Mouse (Mus musculus) cerebellum, adult 11 months (tissue): ENCODE data around the gene Smim1.
A peak's percentile ranks its signal among the peaks of the same experiment; 100 is the strongest.

Experiments
- DNase-seq: peaks from one replicate; pipeline ENCODE4 v3.0.0; 2022

The Smim1 gene

DNA sequence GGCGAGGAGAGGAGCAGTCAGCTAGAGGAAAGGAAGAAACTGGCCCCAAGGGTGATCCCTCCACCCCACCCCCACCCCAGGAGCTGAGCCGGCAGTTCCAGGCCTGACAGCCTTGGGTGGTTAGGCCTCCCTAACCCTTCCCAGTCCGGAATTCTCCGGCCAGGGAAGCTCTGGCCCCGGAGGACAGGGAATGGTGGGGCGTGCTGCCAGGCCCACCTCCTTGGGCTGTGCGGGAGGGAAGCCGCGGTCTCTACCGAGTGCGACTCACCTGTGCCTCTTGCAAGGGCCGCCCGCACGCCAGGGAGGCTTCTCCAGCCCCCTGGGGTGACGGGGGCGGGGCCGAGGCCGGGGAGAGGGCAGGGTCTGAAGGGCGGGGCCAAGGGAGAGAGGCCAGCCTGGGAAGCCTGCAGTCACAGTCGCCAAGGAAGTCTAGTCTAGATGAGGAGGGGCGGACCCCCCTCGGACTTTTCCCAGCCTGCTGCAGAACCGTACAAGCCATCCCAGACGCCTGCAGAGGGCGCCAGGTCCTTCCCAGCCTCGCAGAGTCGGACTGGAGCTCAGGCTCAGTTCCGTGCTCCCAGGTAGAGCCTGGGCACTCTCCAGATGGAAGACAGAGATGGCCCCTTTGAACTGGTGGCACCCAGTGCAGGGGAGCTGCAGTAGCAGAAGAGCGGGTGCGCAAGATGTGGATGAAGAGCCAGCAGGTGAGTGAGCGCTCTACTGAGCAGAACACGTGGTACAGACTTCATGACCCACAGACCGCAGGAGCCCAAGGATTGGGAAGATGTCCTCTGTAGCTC, at the start of gene Smim1:
Gene Smim1, minus strand, starts transcription at position 590 of the 800 bp plus-strand sequence.
- DNase-seq = peak; percentile 47

DNA sequence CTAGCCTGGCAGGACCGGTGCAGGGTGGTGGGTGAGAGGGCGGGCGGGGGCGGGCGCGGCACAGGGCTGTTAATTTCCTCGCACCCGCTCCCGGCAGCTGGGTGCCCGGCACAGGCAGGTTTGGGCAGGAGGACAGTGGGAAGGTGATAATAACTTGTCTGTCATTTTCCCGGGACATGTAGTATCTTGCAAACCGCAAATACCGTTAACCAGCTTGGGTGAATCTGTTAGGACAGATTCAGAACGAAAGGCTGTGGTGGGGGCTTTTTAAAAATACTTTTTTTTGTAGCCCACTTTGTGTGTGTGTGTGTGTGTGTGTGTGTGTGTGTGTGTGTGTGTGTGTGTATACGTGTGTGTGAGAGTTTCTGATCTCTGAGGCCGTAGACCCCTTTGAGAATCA, 45.9 kb upstream of the Smim1 start:
- DNase-seq = no peak

DNA sequence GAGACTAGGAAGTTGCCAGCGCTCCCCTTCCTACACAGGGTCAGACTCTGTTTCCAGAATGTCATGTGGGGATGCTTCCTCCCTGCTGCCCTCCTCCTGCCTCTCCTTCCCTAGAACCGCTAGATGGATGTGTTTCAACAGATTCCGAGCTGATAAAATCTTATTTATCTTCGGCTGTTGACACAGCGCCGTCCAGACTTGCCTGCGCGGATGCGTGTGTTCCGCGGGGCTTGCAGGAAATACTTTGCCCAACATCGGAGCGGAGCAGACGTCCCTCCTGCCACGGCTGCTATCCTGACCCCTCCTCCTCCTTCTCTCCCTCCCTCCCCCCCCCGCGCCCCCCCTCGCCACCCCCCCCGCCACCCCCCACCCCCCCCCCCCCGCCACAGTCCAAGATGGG, 45.5 kb upstream of the Smim1 start:
- DNase-seq = no peak

DNA sequence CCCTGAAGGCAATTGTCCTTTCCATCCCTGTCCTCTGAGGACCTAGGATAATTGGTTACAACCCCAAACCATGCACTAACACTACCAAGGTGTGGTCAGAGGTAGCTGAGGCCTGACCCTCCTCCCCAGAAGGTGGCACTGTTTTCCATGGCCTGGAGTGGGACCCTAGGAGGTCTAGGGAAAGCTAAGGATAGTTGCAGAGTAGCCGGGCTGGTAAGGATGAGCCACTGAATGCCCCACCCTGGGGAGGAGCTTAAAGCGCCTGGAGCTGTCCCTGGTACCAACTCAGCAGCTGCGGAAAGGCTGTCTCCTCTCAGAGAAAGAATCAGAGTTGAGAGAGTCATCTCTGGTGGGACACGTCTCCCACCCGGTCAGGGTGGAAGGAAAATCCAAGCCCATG, 44.9 kb upstream of the Smim1 start:
- peak; percentile 16 for DNase-seq

DNA sequence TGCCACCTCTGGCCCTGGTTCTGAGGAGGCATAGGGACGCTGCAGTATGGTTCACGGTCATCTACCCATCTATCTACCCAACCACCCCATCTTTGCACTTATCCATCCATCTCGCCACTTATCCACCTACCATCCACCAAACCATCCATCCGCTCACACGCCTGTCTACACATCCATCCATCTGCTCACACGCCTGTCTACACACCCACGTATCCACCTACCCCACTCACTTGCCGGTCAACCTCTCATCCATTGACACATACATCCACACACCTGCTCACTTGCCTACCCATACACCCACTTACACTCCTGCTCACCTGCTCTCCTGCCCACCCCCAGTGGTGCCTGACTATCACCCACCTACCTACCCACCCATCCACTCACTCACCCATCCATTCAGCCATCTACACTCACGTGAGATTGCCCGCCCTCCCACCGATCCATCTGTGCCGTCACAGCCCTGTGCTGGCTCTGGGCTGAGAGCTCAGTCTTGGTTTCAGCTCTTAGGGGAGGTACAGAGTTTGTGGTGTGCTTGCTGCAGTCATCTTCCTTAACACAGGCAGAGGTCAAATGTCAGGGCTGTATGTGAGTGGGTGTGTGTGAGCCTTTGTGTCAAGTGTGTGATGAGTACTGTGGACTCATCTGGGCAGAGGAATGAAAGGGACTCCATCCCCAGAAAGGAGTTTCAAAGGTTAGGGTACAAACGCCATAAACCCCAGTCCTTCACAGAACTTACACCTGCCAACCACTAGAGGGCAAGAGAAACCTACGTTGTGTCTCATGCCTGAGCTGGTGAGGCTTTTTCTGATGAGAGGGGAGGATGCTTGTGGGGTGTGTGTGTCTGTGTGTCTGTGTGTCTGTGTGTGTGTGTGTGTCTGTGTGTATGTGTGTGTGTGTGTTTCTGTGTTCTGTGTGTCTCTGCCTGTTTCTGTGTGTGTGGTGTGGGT, 39.1 kb upstream of the Smim1 start:
- no peak for DNase-seq

DNA sequence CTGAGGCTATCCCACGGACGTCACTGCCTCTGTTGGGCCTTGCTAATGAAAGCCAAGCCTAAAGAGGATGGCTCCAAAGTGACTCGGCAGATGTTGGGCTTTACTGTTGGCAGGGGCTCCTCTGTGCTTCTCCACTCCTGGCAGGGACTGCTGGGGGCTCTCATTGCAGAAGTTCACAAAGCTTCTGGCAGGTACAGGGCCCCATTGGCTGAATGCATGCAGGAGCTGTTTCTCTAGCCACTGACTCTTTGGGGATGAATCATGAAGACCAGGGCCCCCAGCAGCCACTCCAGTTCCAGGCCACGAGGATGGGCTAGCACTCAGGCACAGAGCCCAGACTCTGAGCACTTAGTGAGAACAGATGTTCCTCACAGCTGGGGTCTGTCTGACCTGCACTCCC, 31.7 kb upstream of the Smim1 start:
- DNase-seq = no peak

DNA sequence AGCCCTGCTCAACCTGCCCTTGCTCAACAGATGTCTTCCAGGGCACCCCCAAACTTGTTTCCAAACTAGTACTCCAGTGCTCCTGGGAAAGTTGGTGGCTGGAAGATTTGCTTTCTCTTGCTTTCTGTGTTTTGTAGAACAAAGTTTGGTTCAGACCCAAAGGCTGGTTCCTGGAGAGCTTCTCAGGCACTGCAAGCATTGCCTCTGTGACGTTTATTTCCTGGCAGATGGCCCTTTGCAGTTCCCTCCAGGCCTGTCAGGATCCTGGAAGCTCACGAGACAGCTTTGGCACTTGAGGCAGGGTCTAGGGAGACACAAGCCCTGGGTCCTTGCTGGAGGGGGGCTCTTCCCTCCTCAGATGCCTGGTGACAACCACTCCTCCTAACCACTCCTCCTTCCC, 30.6 kb upstream of the Smim1 start:
- no peak for DNase-seq

DNA sequence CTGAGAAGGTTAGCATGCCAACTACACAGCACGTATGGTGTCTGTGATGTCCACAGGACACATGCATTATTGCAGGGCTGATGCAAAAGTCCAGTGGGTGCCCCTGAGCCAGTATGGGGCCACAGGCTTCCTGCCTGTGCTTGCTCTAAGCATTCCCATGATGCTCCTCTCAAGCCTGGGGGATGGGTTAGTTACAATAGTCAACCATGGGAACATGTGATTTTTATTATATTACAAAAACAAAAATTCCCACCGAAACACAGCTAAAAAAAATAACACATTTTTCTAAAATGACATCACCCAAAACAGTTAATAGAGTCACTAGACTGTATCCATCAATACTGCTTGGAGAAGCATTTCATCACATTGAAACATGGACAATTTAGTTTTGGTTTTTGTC, 30.0 kb upstream of the Smim1 start:
- DNase-seq = no peak

DNA sequence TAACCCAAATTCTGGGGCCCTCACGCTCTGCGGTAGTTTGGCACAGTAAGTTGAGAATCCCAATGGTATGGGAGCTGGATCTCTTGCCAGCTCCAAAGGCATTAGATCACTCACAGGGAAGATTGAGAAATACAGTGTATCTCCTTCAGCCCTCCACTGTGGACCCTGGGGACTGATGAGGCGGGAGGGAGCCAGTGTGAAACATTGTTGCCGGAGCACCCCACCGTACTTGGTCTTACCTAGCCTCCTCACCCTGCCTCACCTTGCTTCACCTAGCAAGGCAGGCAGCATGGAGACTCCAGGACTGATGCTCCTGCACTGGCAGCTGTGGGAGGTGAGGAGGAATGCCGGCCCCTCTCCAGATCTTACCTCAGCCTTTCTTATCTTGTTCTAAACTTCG, 29.5 kb upstream of the Smim1 start:
- no peak for DNase-seq

DNA sequence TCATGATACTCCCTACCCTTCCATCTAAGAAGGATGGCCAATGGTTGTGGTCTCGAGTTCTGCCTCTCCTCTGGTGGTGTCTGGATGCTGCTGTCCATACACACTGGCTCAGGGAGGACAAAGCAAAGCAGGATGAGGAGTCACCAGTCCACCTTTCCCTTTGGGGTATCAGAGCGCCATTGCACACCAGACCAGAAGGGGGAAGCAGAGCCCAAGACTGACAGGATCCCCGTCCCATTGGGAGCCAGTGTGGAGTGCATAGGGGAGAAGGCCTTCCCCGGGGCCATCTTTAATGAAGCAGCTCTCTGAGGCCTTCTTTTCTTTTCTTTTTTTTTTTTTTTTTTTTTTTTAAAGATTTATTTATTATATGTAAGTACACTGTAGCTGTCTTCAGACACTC, 27.0 kb upstream of the Smim1 start:
- no peak for DNase-seq

DNA sequence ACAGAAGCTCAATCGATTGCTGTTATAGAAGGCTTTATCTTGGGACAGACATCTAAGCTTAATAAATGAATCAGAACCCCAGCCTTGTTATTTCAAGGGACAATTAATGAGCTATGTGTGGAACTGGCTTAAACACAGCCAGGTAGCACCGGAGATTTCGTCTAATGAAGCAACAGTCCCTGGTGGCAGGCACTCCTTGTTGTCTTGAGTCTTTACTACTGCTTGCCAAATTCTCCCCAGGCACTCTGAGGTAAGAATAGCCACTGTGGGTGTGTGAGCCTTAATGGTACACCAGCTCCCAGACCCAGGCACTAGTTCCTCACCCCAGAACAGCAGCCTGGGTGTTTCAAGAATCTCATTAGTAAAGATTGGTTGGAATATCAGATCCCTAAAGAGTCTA, 25.4 kb upstream of the Smim1 start:
- no peak for DNase-seq

DNA sequence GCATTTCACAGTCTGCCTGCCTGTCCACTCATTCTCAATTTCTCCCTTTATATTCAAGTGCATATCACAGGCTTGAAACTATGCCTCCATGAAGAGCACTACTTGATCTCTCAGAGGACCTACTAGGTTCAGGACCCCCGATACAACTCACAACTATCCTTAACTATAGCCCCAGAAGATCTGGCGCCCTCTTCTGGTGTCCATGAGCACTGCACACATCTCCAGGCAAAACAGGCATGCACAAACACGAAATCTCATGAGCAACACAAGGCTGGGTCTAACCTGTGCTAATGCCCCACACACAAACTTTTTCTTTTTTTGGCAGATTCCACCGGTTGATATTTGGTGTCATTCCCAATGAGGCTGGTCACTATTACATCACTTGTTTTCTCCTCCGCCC, 19.8 kb upstream of the Smim1 start:
- no peak for DNase-seq

DNA sequence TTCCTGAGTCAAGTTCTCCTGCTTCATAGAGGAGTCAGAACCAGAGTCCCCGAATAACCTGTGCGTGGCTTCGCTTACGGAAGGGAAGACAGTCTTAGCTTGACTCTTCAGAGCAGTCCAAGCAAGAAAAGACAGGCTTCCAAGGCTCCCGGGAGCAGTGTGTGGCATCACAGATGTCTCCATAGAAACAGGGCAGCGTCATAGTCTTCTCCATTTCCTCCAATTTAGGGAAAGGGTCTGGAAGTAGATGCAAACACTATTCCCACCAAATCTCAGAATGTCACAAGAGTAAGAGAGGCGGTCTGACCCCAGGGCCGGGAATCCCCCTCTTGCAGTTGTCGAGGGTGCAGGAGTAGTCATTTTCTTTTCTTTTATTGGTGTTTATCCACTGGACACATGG, 16.5 kb upstream of the Smim1 start, which contains the start of gene Ccdc27:
Gene Ccdc27, minus strand, starts transcription at position 101 of the 400 bp plus-strand sequence.
- DNase-seq = no peak

DNA sequence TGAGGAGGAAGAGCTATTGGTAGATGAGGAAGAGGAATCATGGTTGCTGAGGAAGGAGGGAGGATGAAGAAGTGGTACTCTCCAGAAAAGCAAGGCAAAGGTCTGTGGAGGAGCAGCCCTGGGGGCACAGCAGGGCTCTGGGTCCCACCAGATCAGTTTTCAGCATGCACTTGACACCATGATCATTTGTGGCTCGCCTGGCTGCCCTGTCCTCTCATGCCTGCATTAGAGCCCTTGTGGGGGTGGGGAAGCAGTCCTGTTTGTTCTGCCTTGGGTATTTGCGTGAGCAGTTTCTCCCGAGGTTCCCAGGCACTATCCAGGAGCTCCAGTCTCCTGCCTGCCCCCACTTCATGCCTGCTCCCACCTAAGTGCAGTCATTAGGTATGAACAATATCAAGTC, 11.1 kb upstream of the Smim1 start:
- no peak for DNase-seq

DNA sequence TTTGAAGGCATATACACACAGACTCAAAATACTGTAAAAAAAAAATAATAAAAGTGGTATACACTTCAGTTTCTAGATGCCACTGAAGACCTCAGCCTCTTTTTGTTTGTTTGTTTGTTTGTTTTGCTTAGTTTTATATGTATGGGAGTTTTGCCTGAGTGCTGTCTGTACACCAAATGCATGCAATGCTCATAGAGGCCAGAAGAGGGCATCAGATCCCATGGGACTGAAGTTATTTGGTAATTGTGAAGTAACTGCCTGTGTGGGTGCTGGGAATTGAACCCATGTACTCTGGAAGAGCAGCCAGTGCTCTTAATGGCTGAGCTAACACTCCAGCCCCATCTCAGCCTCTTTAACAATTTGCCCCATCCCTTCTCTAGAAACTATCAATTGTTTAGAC, 2.6 kb upstream of the Smim1 start:
- DNase-seq = no peak

DNA sequence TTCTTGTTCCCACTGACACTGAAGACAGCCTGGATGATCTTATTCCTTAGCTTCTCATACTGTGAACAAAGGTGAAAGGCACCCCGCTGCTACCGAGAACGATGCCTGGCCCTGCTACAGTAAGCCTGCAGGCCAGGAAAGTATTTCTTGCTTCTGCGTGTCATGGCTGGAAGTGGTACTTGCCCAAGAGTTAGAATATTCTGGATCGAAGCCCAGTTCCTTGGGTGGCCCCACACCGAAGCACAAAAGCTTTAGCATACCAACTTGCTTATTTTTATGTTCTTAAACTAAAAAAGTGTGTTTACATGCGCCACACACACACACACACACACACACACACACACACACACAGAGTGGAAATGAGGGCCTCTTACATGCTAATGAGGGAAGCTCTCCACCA, 2.0 kb upstream of the Smim1 start:
- DNase-seq = no peak

DNA sequence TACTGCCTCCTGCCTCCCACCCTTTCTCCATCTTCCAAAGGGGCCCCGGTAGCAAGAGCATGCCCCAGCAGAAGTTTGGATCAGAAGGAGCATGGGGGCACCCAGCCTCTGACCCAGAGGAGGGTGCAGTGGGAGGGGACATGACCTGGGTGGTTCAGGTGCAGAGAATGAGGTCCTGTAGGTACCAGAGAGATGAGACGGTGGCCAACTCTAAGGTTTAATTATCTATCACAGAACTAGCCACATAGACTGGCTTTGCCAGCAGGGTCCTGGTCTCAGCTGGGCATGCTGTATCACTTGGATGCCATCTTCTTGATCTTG, 371 bp upstream of the Smim1 start:
- no peak for DNase-seq

DNA sequence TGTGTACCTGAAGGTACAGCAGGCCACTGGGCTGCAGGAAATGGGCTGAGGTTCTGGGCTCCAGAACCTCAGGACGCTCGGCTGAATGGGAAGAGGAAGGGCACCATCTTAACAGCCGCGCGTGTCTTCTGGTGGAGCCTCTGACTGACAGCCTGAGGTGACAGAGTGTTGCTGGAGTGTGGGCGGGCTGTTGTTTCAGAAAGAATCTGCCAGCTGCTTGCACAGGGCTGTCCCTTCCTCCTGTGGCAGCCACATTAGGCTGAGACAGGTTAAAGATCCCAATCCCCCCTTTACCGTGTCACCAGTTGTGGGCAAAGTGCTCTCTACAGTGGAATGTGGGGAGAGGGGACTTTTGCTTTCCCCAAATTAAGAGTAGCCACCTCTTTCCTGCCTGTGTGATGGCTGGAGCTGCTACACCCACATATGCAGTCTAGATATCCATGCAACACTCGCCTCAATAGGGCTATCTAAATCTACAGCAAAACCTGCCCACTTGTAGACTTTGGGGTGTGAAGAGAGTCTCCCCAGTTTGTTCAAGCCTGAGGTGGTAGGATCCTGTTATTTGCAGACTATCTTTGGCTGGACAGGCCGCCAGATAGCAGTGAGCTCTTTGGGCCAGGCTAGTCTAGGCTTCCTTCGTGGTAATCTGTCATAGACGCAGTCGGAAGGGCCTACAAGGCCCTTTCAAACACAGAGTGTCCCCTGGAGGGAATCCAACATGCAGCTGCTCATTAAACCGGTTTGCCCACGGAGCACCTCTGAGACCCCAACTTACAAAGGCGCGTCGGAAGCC, 1.1 kb downstream of the Smim1 start:
- no peak for DNase-seq

DNA sequence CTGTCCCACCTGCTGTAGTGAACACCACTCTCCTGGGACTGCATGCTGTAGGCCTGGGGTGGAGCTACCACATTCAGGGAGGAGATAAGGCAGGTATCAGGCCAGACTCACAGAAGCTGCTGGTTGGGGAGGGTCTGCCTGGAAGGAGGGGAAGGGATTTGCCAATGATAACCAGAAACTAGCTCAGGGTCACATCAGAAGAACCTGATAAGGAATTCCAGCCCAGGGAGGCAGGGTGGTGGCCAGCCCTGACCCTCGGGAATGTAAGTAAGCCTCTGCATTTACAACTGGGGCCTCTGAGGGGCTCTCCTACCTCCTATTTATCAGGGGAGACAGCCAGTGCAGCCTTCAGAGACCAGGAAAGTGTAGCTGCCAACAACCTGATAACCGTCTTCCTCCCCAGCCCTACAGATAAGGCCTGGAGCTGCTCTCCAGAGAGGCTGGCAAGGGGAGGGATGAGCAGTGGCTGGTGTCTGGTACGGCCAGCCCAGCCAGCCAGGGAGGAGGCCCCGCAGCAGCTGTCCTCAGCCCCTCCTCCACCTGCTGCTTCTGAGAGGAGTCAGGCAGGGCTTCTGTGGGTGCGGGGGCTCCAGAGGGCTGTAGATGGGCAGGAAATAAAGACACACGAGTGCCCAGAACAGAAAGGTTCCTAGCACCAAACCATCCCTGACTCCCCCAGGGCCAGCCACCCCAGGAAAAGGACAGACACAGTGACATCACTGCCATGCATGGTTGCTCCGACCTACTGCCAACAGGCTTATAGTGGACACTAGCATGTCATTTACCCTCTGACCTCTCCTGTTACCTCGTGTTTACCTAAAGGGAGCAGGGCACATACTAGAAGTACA, 2.1 kb downstream of the Smim1 start:
- no peak for DNase-seq

DNA sequence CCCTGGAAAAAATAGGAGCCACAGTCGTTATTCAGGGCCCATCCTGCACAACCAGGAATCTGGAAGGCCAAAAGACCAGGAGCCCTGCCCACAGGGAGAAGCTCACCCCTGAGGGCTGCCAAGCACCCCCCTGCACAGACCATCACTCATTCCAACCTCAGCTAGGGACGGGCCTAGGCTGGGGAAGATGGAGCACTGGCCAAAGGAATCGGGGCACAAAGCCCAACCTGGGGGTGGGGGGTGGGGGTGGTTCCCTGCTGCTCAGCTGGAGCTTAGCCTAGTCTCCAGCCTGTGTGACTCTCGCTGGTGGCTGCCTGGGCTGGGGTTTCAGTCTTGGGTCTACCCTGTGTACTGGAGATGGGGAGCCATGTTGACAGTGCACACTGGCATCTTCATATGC, 3.2 kb downstream of the Smim1 start:
- no peak for DNase-seq

DNA sequence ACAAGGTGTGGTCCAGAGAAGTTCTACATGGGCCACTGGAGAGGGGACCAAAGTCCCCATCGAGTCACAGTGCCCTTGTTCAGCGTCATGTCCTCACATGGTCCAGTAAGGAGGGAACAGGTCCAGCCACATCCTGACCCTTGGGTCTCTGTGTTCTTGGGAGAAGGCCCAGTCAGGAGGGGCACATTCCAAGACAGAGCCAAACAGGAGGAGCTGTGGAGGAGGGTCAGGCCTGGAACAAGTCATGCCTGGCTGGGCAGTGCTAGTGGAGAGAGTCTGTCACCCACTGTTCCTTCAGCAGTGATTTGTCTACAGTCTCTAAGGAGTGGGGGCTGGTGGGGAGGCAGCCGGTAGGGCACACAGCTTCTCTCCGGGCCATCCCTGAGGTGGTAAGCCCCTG, 3.6 kb downstream of the Smim1 start:
- no peak for DNase-seq

DNA sequence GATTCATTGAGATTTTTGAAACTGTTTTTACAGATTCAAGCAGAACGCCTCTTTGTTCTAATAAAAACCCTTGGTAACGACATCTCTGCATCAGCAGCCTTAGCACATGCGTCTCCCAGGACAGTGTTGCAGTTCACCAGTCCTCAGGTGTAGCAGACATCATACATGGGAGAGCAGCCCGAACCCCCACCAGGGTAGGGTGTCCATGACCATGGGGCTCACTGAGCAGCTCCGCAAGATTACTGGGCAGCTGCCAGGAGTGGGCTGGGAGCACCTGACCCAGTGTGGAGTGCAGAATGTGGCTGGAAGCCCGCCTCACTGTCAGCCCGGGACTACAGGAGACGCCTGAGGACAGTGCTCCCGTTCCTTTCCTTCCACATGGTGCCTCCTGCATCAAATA, 4.6 kb downstream of the Smim1 start:
- no peak for DNase-seq

DNA sequence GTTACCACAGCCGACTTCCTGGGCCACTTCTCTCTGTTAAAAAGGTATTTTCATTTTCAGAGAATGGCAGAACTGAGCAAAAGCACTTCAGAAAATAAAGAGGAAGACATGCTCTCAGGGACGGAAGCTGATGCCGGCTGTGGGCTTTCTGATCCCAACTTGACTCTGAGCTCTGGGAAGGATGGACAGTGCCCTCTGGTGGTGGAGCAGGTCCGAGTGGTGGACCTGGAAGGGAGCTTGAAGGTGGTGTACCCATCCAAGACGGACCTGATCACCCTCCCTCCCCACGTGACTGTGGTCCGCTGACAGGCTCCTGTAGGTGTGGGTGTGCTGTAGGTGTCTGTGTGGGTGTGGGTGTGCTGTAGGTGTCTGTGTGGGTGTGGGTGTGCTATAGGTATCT, 6.5 kb downstream of the Smim1 start:
- DNase-seq = no peak
